Mouse (Mus musculus): ENCODE data around the gene Krt32.

- TF ChIP-seq POLR2A (IDR thresholded peaks at IDR 0.05; ENCODE audit: insufficient read depth, low read depth, low read length), result no peak
- TF ChIP-seq CTCF (IDR thresholded peaks at IDR 0.05; ENCODE audit: insufficient read depth, low read depth, low read length), result no peak
Observed at GRCm38 (mm10) chr11:100058875-100059274, 29.2 kb downstream of the Krt32 start.

Data from olfactory bulb, adult 2 months (tissue).